Mouse (Mus musculus) spleen, postnatal 4 days (tissue): Measurements from ENCODE around the gene Aldh8a1.
A peak's percentile ranks its signal among the peaks of the same experiment; 100 is the strongest.

Experiments used
- DNase-seq, 2 experiments: peaks; one replicate each; pipeline ENCODE4 v3.0.0; 2022; ENCODE audit warnings: low spot score in 2 of 2

Gene Aldh8a1

GRCm38 (mm10) chr10:21419188-21419587 lies 42.1 kb downstream of the Aldh8a1 start:
- peak in 1 of 2 experiments; percentile 15 for DNase-seq

- DNase-seq: peak; percentile 55 to 83
These were observed 43.6 kb downstream of the Aldh8a1 start for GRCm38 (mm10) chr10:21420457-21421424.

DNA sequence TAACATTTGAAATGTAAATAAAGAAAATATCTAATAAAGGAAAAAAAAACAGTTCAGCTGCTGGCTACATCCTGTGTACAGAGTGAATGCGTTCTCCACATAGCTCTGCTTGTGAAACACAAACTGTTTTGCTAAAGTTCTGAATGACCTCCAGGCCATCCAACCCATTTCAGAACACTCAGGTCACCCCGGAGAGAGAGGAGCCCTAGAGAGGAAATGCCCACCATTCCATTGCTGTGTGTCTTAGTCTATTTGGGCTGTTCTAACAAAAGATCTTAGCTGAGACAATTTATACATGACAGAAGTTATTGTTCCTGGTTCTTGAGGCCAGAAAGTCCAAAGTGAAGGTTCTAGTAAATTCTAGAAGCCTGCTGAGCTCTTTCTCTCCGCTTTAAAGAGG lies 49.4 kb downstream of the Aldh8a1 start:
- DNase-seq: no peak

DNA sequence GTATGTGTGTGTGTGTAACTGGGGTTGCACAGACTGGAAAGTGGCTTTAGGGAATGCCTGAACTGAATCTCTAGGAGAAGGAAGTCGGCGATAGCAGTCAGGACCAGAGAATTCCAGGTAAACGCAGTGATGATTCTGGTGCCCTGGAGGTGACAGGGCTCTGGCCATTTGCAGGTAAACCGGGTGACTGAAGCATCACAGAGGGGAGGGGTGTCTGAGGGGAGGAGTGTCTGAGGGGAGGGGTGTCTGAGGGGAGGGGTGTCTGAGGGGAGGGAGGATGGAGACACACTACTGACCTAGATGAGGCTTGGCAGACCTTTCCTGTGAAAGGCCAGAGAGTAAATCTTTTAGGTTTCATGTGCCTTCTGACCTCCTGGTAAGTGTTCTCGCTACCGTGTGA lies 50.9 kb downstream of the Aldh8a1 start:
- DNase-seq: no peak

- DNase-seq: no peak
These were observed 62.2 kb downstream of the Aldh8a1 start for GRCm38 (mm10) chr10:21439268-21439667.

- no peak for DNase-seq
These were observed 63.9 kb downstream of the Aldh8a1 start for GRCm38 (mm10) chr10:21441020-21441419.

DNA sequence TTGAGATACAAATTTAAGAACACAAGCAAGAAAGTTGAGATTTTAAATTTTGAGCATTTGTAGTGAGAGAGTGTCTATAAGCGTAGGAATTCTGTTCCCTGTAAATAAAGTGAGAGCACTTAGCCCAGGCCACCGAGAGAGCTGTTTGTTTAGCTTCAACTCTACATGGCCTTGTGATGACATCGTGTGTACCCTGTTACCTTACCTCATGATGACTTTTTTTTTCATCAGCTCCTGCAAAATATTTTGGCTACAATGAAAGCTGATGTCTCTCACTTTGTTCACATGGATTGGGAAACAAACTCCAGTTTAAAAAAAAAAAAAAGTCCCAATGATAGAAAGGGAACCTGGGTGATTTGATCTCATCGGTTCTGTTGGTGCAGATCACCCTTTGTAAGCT lies 64.6 kb downstream of the Aldh8a1 start:
- DNase-seq: no peak

- DNase-seq: no peak
These were observed 66.7 kb downstream of the Aldh8a1 start for GRCm38 (mm10) chr10:21443646-21444324.

GRCm38 (mm10) chr10:21444410-21444809 lies 67.3 kb downstream of the Aldh8a1 start:
- no peak for DNase-seq
